Mouse (Mus musculus) urinary bladder, postnatal 36 days (tissue): ENCODE results near the gene Ift22.
"Not testable (repeated sequence)": the region's sequence is repeated elsewhere in the genome, so short reads cannot be mapped to it uniquely, and the experiment has no call there.

Experiments used
- DNase-seq, 2 experiments: peaks; one replicate each; pipeline ENCODE4 v3.0.0; 2022; ENCODE audit warnings: low spot score in 2 of 2, mixed read lengths in 1 of 2

Ift22 gene

DNA sequence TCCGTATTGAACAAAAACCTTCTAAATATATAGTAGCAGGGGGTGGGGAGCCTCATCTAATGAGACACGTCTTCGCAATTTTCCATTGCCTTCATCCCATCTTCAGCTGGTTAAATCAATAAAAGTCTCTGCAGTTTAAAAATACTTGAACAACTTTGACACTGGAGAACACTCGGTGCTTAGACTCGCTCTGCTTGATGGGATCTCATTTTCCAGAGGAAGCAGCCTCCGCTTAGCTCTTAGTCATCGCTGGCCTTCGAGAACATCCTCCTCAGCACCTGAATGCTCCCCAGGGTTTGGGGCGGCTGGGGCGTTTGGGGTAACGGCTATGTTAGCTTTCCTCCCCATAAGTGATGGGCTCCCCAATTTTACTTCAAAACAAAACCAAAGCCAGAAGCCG lies 37.1 kb downstream of the Ift22 start:
- DNase-seq: no peak

GRCm38 (mm10) chr5:136947874-136948273 lies 39.9 kb downstream of the Ift22 start:
- DNase-seq: no peak

- DNase-seq: not testable (repeated sequence)
Measured at GRCm38 (mm10) chr5:136949551-136950336, 41.8 kb downstream of the Ift22 start.

DNA sequence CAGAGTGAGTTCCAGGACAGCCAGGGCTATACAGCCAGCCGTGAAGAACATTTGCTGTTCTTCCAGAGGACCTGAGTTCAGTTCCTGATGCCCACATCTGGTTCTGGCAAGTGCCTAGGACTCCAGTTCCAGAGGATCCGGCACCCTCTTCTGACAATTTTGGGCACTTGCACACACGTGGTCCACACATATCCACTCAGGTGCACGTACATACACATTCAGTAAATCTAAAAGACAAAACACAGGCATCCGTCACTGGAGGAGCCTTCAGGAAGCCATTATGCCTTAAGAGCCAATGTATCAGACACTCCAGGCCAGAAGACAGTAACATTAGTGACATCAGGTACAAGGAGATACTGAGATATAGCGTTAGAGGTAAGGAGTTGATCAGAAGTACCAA lies 42.6 kb downstream of the Ift22 start:
- DNase-seq: no peak

DNA sequence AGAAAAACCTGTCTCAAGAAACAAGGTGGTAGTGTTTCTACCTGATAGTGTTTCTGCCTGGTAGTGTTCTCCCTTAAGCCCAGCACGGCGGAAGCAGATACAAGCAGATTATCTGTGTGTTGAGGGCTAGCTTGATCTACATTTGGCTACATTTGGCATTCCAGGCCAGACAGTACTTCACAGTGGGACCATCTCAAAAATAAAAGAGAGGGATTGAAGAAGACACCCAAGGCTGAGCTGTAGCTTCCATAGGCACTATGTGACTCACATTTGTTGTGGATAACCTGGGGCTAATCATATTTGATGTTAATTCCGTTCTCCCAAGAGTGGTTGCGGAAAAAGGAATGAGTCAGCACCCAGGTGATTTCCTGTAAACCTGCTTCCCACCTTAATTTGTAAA lies 44.2 kb downstream of the Ift22 start:
- no peak for DNase-seq

GRCm38 (mm10) chr5:136953015-136953414 lies 45.1 kb downstream of the Ift22 start, which contains the start of gene Fis1:
TSS of gene Fis1 (plus strand) at chr5:136953275.
- DNase-seq: peak; percentile 95 to 97

DNA sequence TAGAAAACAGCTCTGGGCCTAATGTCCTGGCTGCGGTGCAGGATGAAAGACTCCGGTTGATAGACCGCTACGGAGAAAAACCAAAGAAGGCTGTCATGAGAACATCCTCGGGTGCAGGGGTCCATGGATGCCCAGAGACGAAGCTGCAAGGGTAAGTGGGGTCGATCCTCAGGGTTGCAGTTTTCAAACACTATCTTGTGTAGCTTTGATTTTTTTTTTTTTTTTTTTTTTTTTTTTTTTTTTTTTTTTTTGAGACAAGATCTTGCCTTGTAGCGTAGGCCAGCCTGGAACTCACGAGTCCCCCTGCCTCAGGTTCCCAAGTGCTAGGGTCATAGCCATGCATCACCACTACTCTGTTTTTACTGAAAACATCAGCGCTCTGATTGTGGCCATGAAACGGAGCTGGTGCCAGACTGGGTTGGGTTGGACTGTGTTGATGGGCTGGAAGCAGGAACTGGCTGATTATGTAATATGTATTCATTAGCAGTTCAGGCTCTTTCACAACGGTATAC lies 45.5 kb downstream of the Ift22 start:
- peak in 1 of 2 experiments; percentile 64 for DNase-seq

DNA sequence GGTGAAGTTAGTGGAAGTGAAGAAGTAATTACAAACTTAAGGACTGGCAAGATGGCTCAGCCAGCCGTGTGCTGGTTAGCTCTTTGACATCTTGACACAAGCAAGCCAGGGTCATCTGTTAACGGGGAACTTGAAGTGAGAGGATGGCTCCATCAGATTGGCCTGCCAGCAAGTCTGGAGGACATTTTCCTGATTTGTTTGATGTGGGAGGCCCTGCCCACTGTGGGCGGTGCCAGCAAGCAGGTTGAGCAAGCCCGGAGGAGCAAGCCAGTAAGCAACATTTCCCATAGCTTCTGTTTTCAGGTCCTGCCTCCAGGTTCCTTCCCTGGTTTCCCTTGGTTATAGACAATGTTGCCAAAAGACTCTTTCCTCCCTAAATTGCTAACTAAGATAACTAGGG lies 47.7 kb downstream of the Ift22 start:
- no peak for DNase-seq

GRCm38 (mm10) chr5:136957250-136957649 lies 49.3 kb downstream of the Ift22 start:
- DNase-seq: no peak

GRCm38 (mm10) chr5:136958991-136959605 lies 51.1 kb downstream of the Ift22 start:
- DNase-seq: no peak

DNA sequence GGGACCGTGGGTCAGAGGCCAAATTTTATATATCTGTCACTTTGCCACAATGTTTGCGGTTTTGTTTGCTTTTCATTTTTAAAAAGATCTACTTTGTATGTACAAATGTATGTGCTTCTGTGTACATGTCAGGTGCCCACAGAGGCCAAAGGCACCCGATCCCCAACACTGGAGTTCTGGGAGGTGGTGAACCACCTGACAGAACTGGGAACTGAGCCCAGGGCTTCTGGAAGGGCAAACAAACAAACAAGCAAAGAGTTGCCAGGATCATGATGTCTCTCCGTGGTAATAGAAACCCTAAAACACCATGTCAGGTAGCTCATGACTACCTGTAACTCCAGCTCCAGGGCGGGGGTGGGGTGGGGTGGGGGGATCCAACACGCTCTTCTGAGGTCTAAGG lies 52.1 kb downstream of the Ift22 start:
- DNase-seq: no peak

DNA sequence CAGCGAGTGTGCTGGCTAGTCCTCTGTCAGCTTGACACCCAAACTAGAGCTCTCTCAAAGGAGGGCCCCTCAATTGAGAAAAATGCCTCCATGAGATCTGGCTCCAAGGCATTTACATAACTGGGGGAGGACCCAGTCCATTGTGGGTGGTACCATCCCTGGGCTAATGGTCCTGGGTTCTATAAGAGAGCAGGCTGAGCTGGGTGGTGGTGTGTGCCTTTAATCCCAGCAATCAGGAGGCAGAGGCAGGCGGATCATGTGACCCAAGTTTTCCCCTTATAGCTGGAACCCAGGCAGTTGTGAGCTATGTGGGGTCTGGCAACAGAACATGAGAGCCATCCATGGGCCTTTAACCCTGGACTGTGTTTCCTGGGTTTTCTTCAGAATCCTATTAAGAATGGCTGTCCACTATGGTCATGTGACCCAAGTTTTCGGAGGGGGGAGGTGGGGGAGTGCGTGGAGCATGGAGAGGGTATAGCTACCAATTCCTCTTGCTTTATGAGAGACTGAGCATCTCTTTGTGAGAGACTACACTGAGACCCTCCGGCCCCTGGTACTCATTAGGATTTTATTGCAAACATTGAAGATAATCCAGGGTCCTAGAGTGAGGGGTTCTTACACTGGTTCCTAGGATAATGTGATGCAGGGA lies 53.5 kb downstream of the Ift22 start:
- no peak for DNase-seq

- peak; percentile 87 to 90 for DNase-seq
Measured at GRCm38 (mm10) chr5:136961983-136962461, 54.1 kb downstream of the Ift22 start.

GRCm38 (mm10) chr5:136962501-136962900 lies 54.6 kb downstream of the Ift22 start:
- DNase-seq: peak; percentile 57 to 79

DNA sequence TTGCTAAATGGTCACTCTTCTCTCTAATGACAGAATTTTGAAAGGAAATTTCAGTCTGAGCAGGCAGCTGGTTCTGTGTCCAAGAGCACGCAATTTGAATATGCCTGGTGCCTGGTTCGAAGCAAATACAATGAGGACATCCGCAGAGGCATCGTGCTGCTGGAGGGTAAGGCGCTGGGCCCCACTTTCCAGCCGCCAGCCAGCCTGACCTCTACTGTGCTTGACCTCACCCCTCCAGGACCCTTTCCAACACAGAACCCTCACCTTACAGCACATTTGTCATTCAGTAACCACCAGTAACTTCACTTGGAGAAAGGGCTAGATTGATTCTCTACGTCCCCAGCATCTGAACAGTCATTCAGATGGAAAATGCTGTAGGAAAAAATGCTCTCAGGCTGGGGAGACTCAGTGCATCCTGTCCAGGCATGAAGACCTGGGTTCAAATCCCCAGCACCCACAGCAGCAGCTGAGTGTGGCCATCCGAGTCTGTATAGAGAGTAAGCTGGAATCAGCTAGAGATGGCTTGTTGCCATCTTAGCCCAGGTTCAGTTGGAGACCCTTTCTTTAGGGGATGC lies 55.1 kb downstream of the Ift22 start:
- no peak for DNase-seq
